7 mouse cellular contexts compared by ENCODE assay signal in the genomic region with DNA sequence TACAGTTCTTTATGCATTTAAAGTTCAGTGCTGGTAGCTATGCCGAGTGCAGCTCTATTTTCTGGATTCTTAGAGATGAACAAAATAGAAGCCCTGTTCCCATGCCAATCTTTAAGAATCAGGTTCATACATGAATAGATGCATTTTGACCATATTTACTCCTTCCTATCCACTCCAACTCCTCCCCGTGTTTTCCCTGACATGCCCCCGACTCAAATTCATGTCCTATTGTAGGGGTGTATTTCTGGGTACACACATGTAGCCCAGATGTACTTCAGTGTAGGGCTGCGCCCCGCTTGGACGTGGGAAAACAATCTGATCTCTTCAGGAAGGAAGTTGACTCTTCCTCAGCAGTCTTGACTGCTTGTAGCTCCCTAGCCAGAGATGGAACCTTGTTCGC. TPM values are rescaled to one million over a fixed set of nuclear protein-coding genes. Genes with fewer than 3 reads are reported as not detected.
DNase-seq lines count a peak whose midpoint lies in the region; ATAC-seq and TF ChIP-seq lines count a peak whose summit lies in the region.

No protein-coding gene starts in this region.

- DNase-seq in right cerebral cortex, postnatal 4 days, result peak; percentile 5
- no peak for DNase-seq in right cerebral cortex, adult 18-20 months
- peak; percentile 3 for DNase-seq in c-Kit-negative CD71-positive TER-119-positive erythroid progenitor cells, embryonic 14.5 days (ENCODE audit: low read depth, low spot score)
- no peak for DNase-seq in kidney, postnatal 0 days (ENCODE audit: low spot score)
- DNase-seq in retina, embryonic 14.5 days (ENCODE audit: low spot score), result no peak

- peak overlapping the region; percentile 95 for H3K27ac ChIP-seq in forebrain, embryonic 16.5 days (ENCODE audit: low read length)
- peak overlapping the region; percentile 100 for H3K27ac ChIP-seq in kidney, postnatal 0 days
- H3K27ac ChIP-seq in midbrain, embryonic 12.5 days (replicated peaks), result peak overlapping the region; percentile 100

- no peaks in the 10 kb centered on the region for H3K36me3 ChIP-seq in forebrain, embryonic 16.5 days (ENCODE audit: control insufficient read depth, insufficient read depth)
- H3K36me3 ChIP-seq in kidney, postnatal 0 days (ENCODE audit: insufficient read depth, low read length), result no peaks in the 10 kb centered on the region
- no peaks in the 10 kb centered on the region for H3K36me3 ChIP-seq in midbrain, embryonic 12.5 days

- H3K9ac ChIP-seq in forebrain, embryonic 16.5 days (replicated peaks; ENCODE audit: low read depth, low read length), result peak overlapping the region; percentile 46
- peak overlapping the region; percentile 100 for H3K9ac ChIP-seq in kidney, postnatal 0 days (ENCODE audit: low read depth, low read length)
- H3K9ac ChIP-seq in midbrain, embryonic 12.5 days (replicated peaks), result peak overlapping the region; percentile 98

- peak overlapping the region; percentile 93 for H3K4me3 ChIP-seq in forebrain, embryonic 16.5 days (replicated peaks; ENCODE audit: low read length)
- peak overlapping the region; percentile 95 for H3K4me3 ChIP-seq in kidney, postnatal 0 days (replicated peaks; ENCODE audit: low read depth, low read length)
- peak overlapping the region; percentile 86 for H3K4me3 ChIP-seq in midbrain, embryonic 12.5 days

- peak; percentile 16 for ATAC-seq in forebrain, embryonic 16.5 days
- ATAC-seq in kidney, postnatal 0 days (replicated peaks; ENCODE audit: low FRiP score, low read depth), result no peak
- peak; percentile 27 for ATAC-seq in midbrain, embryonic 12.5 days (ENCODE audit: low FRiP score, low read depth)

- H3K4me1 ChIP-seq in forebrain, embryonic 16.5 days (replicated peaks; ENCODE audit: control insufficient read depth, insufficient read depth, low read length), result peaks cover 9% of the 10 kb centered on the region
- no peaks in the 10 kb centered on the region for H3K4me1 ChIP-seq in kidney, postnatal 0 days (replicated peaks; ENCODE audit: insufficient read depth, low read length)
- peaks cover 12% of the 10 kb centered on the region for H3K4me1 ChIP-seq in midbrain, embryonic 12.5 days

- H3K4me2 ChIP-seq in forebrain, embryonic 16.5 days (ENCODE audit: low read length), result peak overlapping the region; percentile 71
- peak overlapping the region; percentile 55 for H3K4me2 ChIP-seq in kidney, postnatal 0 days (ENCODE audit: low read length)
- H3K4me2 ChIP-seq in midbrain, embryonic 12.5 days (replicated peaks), result peak overlapping the region; percentile 72

- 16% methylated on average over 7 of the region's 7 CpGs for WGBS in forebrain, embryonic 16.5 days
- 10% methylated on average over 7 of the region's 7 CpGs for whole genome bisulfite sequencing in kidney, postnatal 0 days
- WGBS in midbrain, embryonic 12.5 days, result 18% methylated on average over 7 of the region's 7 CpGs

- H3K9me3 ChIP-seq in forebrain, embryonic 16.5 days (ENCODE audit: control insufficient read depth, low read length), result no peaks in the 10 kb centered on the region
- no peaks in the 10 kb centered on the region for H3K9me3 ChIP-seq in kidney, postnatal 0 days (replicated peaks; ENCODE audit: low read length)
- no peaks in the 10 kb centered on the region for H3K9me3 ChIP-seq in midbrain, embryonic 12.5 days

- TF ChIP-seq CTCF in kidney, postnatal 0 days (IDR thresholded peaks at IDR 0.05; ENCODE audit: low read depth), result no peak

- no peaks in the 10 kb centered on the region for H3K27me3 ChIP-seq in forebrain, embryonic 16.5 days (replicated peaks; ENCODE audit: control insufficient read depth, insufficient read depth, low read length)
- no peaks in the 10 kb centered on the region for H3K27me3 ChIP-seq in kidney, postnatal 0 days (ENCODE audit: insufficient read depth, low read length)
- no peaks in the 10 kb centered on the region for H3K27me3 ChIP-seq in midbrain, embryonic 12.5 days

RNA-seq across cellular contexts. Expression of gene Dmtf1, which starts 0.5 kb away (rescaled TPM):
- 75.0 and 78.8 TPM in 2 replicates for polyA plus RNA-seq in forebrain, embryonic 16.5 days (2015; fragmentation: Nextera tagmentation; extraction: Ambion mirVana)
- polyA plus RNA-seq in kidney, postnatal 0 days (2015; fragmentation: Nextera tagmentation; extraction: Ambion mirVana), result 25.1 and 26.0 TPM in 2 replicates
- 74.2 and 75.9 TPM in 2 replicates for polyA plus RNA-seq in midbrain, embryonic 12.5 days (2016; fragmentation: Nextera tagmentation; extraction: Ambion mirVana)

Comparison
In these comparisons a context has a peak if more than half of its experiments do, and no peak if none do; other contexts are left out.
1. DNase-seq: peak in right cerebral cortex, postnatal 4 days (single experiment) and c-Kit-negative CD71-positive TER-119-positive erythroid progenitor cells, embryonic 14.5 days (single experiment); none in right cerebral cortex, adult 18-20 months (single experiment), kidney, postnatal 0 days (single experiment) and retina, embryonic 14.5 days (single experiment).
2. H3K9ac ChIP-seq: peak in every context shown above with its lines; median percentile 100 in kidney, postnatal 0 days; 98 in midbrain, embryonic 12.5 days; 46 in forebrain, embryonic 16.5 days.
3. Peak in every context shown above with its lines, with median percentiles within 50 percentile points of each other: H3K27ac ChIP-seq, H3K4me2 ChIP-seq and H3K4me3 ChIP-seq.